Mouse (Mus musculus): ENCODE measurements around the gene Slc13a1. TPM values are rescaled to one million over a fixed set of nuclear protein-coding genes. Genes with fewer than 3 reads are reported as not detected.
"Not testable (repeated sequence)": the region's sequence is repeated elsewhere in the genome, so short reads cannot be mapped to it uniquely, and the experiment has no call there.

Slc13a1 gene
- polyA plus RNA-seq (2016; fragmentation: Nextera tagmentation; extraction: Ambion mirVana): 0.13 TPM in 1 of 2 replicates, not detected in the other

DNA sequence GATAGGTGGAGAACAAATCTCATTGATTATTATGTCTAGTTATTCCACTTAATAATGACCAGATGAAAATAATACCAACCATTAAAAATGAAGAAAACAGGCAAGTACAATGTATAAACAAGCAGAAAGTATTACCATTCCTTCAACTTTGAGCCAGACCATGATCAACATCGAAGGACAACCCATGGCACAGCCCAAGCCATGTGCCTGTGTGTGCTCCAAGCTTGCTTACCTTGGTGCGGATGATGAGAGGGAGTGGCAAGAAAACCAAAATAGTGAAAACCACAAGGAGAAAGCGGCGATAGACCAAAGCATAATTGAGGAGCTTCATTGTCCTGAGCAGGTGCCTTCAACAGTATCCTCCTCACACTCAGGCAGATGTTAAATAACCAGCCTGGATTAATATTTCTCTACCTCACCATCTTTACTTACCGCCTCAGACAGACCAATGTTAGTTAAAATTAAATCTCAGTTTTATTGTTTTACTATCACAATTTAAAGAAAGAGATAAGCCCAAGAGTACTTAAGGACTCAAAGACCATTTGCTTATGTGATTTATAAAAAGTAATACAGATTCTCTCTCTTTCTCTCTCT, at the start of gene Slc13a1:
TSS of gene Slc13a1 (minus strand) at position 359 of the 594 bp plus-strand sequence.
- no peaks in the 10 kb centered on the region for H3K4me1 ChIP-seq
- H3K9me3 ChIP-seq: no peaks in the 10 kb centered on the region
- 92% methylated on average over 5 of the region's 5 CpGs for WGBS
- no peak within 1 kb of the TSS for H3K27ac ChIP-seq
- no peak within 1 kb of the TSS for H3K9ac ChIP-seq
- ATAC-seq (ENCODE audit: low FRiP score, low read depth): no peak
- H3K36me3 ChIP-seq: no peaks in the 10 kb centered on the region
- H3K27me3 ChIP-seq (replicated peaks): no peaks in the 10 kb centered on the region
- no peak within 1 kb of the TSS for H3K4me3 ChIP-seq
- no peak within 1 kb of the TSS for H3K4me2 ChIP-seq (replicated peaks)

DNA sequence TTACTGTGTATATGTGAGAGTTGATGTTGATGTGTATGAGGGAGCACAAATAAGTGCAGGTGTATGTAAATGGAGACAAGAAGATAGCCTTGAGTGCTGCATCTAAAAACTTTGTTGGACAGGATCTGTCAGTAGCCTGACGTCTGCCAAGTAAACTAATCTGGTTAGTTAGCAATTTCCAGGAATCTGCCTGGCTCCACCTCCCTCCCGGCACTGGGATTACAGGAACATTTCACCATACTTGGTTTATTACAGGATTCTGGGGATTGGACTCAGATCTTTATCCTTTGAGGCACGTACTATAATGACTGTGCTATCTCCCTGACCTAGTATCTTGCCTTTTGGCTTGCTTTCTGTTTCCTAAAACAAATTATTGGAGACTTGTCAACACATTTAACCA, 40.0 kb upstream of the Slc13a1 start:
- Histone ChIP-seq H3K4me3 (no peak overlapping the region), H3K27me3 (replicated peaks) (no peaks in the 10 kb centered on the region), H3K4me2 (replicated peaks) (no peak overlapping the region), H3K9ac (no peak overlapping the region), H3K4me1 (no peaks in the 10 kb centered on the region), H3K36me3 (no peaks in the 10 kb centered on the region), H3K27ac (no peak overlapping the region), H3K9me3 (no peaks in the 10 kb centered on the region)
- ATAC-seq (ENCODE audit: low FRiP score, low read depth): no peak
- WGBS: 86% methylated on average over 3 of the region's 3 CpGs

DNA sequence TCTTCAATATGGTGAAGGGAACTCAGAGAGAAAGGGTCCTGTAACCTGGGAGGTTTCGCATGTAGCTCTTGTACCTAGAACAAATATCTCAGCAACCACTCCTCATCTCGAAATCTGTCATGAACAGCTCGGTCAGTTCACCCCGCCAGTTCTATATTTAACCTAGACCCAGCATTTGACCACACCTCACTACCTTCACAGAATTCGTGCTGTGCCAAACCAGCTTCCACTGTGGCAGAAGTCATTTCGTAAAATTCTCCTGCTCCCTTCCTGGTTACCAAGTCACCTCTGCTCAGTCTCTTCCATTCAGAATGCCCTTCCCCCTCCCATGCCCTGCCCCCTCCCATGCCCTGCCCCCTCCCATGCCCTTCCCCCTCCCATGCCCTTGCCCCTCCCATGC, 34.3 kb upstream of the Slc13a1 start:
- H3K27ac ChIP-seq: no peak overlapping the region
- no peak overlapping the region for H3K9ac ChIP-seq
- no peak overlapping the region for H3K4me2 ChIP-seq (replicated peaks)
- no peaks in the 10 kb centered on the region for H3K9me3 ChIP-seq
- no peak overlapping the region for H3K4me3 ChIP-seq
- ATAC-seq (ENCODE audit: low FRiP score, low read depth): no peak
- no peaks in the 10 kb centered on the region for H3K36me3 ChIP-seq
- H3K27me3 ChIP-seq (replicated peaks): no peaks in the 10 kb centered on the region
- 88% methylated on average over 6 of the region's 6 CpGs for WGBS
- no peaks in the 10 kb centered on the region for H3K4me1 ChIP-seq

GRCm38 (mm10) chr6:24200644-24201484, 33.0 kb upstream of the Slc13a1 start:
- ATAC-seq (ENCODE audit: low FRiP score, low read depth): no peak
- H3K27ac ChIP-seq: no peak overlapping the region
- 27% methylated on average over 12 of the region's 12 CpGs for WGBS
- no peaks in the 10 kb centered on the region for H3K4me1 ChIP-seq
- H3K9me3 ChIP-seq: no peaks in the 10 kb centered on the region
- H3K4me3 ChIP-seq: no peak overlapping the region
- no peaks in the 10 kb centered on the region for H3K27me3 ChIP-seq (replicated peaks)
- no peaks in the 10 kb centered on the region for H3K36me3 ChIP-seq
- H3K4me2 ChIP-seq (replicated peaks): no peak overlapping the region
- no peak overlapping the region for H3K9ac ChIP-seq

DNA sequence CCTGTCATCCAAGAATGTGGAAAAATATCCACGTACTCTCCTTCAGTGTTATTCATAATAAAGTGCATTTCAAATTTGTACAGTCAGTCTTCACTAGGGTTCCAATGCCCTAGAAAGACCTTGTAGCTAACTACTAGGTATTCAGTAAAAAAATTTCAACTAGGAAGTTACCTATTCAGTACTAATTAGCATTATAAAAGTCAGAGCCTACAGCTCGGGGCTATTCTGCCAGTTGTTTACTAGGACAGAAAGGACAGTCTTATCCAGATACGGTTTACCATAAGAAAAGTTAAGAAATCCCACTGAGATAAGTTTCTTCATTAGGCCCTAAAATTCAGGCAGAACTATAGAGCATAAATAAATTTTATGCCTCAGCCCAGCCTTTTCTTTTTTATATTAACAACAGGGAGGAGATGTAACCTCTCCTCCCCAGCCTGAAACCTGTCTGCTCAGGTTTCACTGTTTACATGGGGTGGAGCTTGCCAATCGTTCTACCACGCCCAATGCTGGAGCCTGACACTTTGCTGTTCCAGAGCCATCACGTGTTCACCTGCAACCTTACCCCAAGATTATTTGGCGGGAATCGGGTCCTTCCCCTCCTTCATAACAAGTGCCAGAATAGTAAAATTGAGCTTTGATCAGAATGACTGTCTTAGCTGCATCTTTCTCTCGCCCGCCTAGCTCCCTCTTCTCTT, 29.8 kb upstream of the Slc13a1 start:
- not testable (repeated sequence) for H3K27ac ChIP-seq; H3K9ac ChIP-seq; H3K4me3 ChIP-seq; H3K9me3 ChIP-seq; H3K4me1 ChIP-seq; H3K4me2 ChIP-seq (replicated peaks); ATAC-seq (ENCODE audit: low FRiP score, low read depth); H3K36me3 ChIP-seq; H3K27me3 ChIP-seq (replicated peaks)
- WGBS: 78% methylated on average over 10 of the region's 10 CpGs

DNA sequence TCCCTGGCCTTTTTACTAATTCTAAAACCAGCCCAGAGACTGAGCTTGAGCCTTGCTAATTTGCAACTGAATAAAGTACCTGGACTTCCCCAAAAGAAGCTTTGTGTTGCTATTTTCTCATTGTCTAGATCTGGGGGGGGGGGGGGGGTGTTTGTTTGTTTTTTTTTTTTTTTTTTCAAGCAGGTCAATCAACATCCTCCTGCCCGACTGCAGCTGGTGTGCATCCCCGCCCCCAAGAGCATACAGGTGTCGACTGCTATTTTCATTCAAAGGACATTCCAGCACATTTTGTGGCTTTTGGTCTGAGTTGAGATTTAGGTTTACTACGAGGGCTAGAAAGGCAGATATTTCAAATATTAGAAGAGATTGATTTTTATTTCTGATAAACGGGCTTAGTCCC, 28.5 kb upstream of the Slc13a1 start:
- H3K27me3 ChIP-seq (replicated peaks); H3K36me3 ChIP-seq; ATAC-seq (ENCODE audit: low FRiP score, low read depth); H3K4me3 ChIP-seq; H3K9ac ChIP-seq; H3K4me2 ChIP-seq (replicated peaks); H3K9me3 ChIP-seq; H3K4me1 ChIP-seq; H3K27ac ChIP-seq: not testable (repeated sequence)
- WGBS: 51% methylated on average over 5 of the region's 5 CpGs

DNA sequence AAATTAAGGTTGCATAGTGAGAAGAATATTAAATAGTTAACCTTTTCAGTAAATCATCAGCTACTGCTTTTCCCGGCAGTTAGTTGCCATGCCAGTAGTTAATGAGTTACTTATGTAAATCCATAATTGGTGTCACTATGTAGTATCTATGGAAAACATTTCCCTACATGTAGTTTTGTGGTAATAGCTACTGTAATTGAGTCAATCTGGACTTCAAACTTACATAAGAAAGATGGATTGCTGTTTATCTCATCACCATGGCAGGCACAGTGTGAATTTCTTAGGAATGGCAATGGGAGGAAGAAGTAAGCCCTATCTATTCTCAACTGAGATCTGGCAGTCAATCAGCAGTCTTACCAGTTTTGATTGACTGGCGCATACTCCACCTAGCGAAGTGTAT, 15.5 kb upstream of the Slc13a1 start:
- Histone ChIP-seq H3K4me2 (replicated peaks) (no peak overlapping the region), H3K9me3 (no peaks in the 10 kb centered on the region), H3K27me3 (replicated peaks) (no peaks in the 10 kb centered on the region), H3K9ac (no peak overlapping the region), H3K4me1 (no peaks in the 10 kb centered on the region), H3K4me3 (no peak overlapping the region), H3K36me3 (no peaks in the 10 kb centered on the region), H3K27ac (no peak overlapping the region)
- 88% methylated on average over 3 of the region's 3 CpGs for WGBS
- ATAC-seq (ENCODE audit: low FRiP score, low read depth): no peak

DNA sequence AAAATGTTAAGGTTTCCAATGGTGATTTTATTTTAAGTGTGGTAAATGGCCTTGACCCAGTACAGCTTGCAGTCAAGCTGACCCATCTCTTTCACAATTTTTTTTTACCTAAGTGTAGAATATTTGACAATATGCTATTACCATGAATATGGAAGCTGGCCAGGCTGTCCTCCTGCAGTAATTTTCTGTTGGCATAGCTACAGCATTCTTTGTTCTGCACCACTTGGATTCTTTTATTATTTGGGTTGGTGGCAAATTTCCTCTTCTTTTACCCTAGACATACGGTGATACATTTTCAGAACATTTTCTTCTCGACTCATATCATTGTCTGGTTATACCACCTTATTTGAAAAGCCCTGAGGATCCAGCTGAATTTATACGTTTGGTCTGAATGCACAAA, 7.5 kb upstream of the Slc13a1 start:
- WGBS: 82% methylated on average over 3 of the region's 3 CpGs
- no peak overlapping the region for H3K4me3 ChIP-seq
- H3K36me3 ChIP-seq: no peaks in the 10 kb centered on the region
- no peaks in the 10 kb centered on the region for H3K27me3 ChIP-seq (replicated peaks)
- no peak overlapping the region for H3K4me2 ChIP-seq (replicated peaks)
- ATAC-seq (ENCODE audit: low FRiP score, low read depth): no peak
- H3K9me3 ChIP-seq: no peaks in the 10 kb centered on the region
- H3K9ac ChIP-seq: no peak overlapping the region
- no peak overlapping the region for H3K27ac ChIP-seq
- H3K4me1 ChIP-seq: no peaks in the 10 kb centered on the region

DNA sequence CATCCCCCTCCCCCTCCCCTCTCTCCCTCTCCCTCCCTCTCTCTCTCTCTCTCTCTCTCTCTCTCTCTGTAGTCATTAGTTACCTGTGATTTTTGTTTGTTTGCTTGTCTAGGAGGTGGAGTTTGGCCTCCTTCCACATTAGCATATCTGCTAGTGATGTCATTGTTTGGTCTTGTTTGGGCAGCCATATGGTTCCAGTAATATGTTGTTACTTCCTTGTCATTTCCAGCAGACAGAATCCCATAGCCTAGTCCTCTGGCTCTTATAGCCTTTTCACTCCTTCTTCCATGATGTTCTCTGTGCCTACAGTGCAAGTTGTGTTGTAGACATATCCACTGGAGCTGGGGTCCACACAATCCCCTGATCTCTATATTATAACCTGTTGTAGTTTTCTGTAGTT, 6.1 kb upstream of the Slc13a1 start:
- Histone ChIP-seq H3K9ac (no peak overlapping the region), H3K4me2 (replicated peaks) (no peak overlapping the region), H3K27ac (no peak overlapping the region), H3K4me1 (no peaks in the 10 kb centered on the region), H3K36me3 (no peaks in the 10 kb centered on the region), H3K4me3 (no peak overlapping the region), H3K27me3 (replicated peaks) (no peaks in the 10 kb centered on the region), H3K9me3 (no peaks in the 10 kb centered on the region)
- no peak for ATAC-seq (ENCODE audit: low FRiP score, low read depth)

GRCm38 (mm10) chr6:24172736-24173135, 4.8 kb upstream of the Slc13a1 start:
- no peaks in the 10 kb centered on the region for H3K9me3 ChIP-seq
- H3K4me3 ChIP-seq: no peak overlapping the region
- H3K4me1 ChIP-seq: no peaks in the 10 kb centered on the region
- no peak for ATAC-seq (ENCODE audit: low FRiP score, low read depth)
- WGBS: 60% methylated on average over 2 of the region's 2 CpGs
- H3K9ac ChIP-seq: no peak overlapping the region
- no peaks in the 10 kb centered on the region for H3K36me3 ChIP-seq
- H3K4me2 ChIP-seq (replicated peaks): no peak overlapping the region
- H3K27me3 ChIP-seq (replicated peaks): no peaks in the 10 kb centered on the region
- no peak overlapping the region for H3K27ac ChIP-seq

- no peaks in the 10 kb centered on the region for H3K4me1 ChIP-seq
- 91% methylated on average over 6 of the region's 6 CpGs for WGBS
- ATAC-seq (ENCODE audit: low FRiP score, low read depth): no peak
- H3K4me3 ChIP-seq: no peak overlapping the region
- no peak overlapping the region for H3K9ac ChIP-seq
- H3K9me3 ChIP-seq: no peaks in the 10 kb centered on the region
- H3K36me3 ChIP-seq: no peaks in the 10 kb centered on the region
- no peak overlapping the region for H3K4me2 ChIP-seq (replicated peaks)
- no peaks in the 10 kb centered on the region for H3K27me3 ChIP-seq (replicated peaks)
- H3K27ac ChIP-seq: no peak overlapping the region
These were observed 1.1 kb downstream of the Slc13a1 start for GRCm38 (mm10) chr6:24166772-24167171.

GRCm38 (mm10) chr6:24165249-24165648, 2.6 kb downstream of the Slc13a1 start:
- Histone ChIP-seq H3K9ac (no peak overlapping the region), H3K36me3 (no peaks in the 10 kb centered on the region), H3K4me3 (no peak overlapping the region), H3K27me3 (replicated peaks) (no peaks in the 10 kb centered on the region), H3K4me2 (replicated peaks) (no peak overlapping the region), H3K4me1 (no peaks in the 10 kb centered on the region), H3K9me3 (no peaks in the 10 kb centered on the region), H3K27ac (no peak overlapping the region)
- no peak for ATAC-seq (ENCODE audit: low FRiP score, low read depth)
- WGBS: 82% methylated on average over 3 of the region's 3 CpGs

All from neural tube, embryonic 12.5 days (tissue).